Mouse (Mus musculus): ENCODE measurements around the gene Eftud2. TPM values are rescaled to one million over a fixed set of nuclear protein-coding genes. Genes with fewer than 3 reads are reported as not detected.

The Eftud2 gene
- polyA plus RNA-seq, 1 experiment from 2014 or later: 279 TPM

DNA sequence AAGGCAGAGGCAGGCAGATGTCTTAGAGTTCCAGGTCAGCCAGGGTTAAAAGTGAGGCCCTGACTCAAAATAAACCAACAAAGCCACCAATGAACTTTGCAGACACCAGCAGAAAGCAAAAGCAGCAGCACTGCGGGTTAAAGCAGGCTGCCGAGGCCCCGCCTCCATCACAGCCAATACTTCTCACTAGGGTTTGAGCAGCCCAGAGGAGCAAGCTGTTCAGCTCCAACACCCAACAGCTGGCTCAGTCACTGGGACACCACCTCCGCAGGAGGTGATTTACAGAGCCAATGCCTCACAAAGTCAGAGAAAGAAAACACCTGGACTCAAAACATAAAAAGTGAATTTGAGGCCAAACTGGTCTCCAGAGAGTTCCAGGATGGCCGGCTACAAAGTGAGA, 77.3 kb downstream of the Eftud2 start:
- Histone ChIP-seq H3K9ac (no peak overlapping the region), H3K27ac (no peak overlapping the region), H3K27me3 (no peaks in the 10 kb centered on the region), H3K4me2 (no peak overlapping the region), H3K36me3 (replicated peaks) (peaks cover 65% of the 10 kb centered on the region), H3K4me3 (replicated peaks) (no peak overlapping the region), H3K9me3 (no peaks in the 10 kb centered on the region), H3K4me1 (no peaks in the 10 kb centered on the region)
- no peak for ATAC-seq (ENCODE audit: low FRiP score)
- 86% methylated on average over 5 of the region's 5 CpGs for WGBS

- no peaks in the 10 kb centered on the region for H3K4me1 ChIP-seq
- H3K27ac ChIP-seq: no peak overlapping the region
- no peak overlapping the region for H3K9ac ChIP-seq
- H3K27me3 ChIP-seq: no peaks in the 10 kb centered on the region
- WGBS: 54% methylated on average over 8 of the region's 8 CpGs
- no peak for ATAC-seq (ENCODE audit: low FRiP score)
- no peaks in the 10 kb centered on the region for H3K9me3 ChIP-seq
- peaks cover 30% of the 10 kb centered on the region for H3K36me3 ChIP-seq (replicated peaks)
- no peak overlapping the region for H3K4me2 ChIP-seq
- H3K4me3 ChIP-seq (replicated peaks): no peak overlapping the region
These were observed 86.6 kb downstream of the Eftud2 start for GRCm38 (mm10) chr11:102794157-102794556.

GRCm38 (mm10) chr11:102791682-102792445, 88.9 kb downstream of the Eftud2 start:
- Histone ChIP-seq H3K9ac (no peak overlapping the region), H3K4me2 (no peak overlapping the region), H3K4me3 (replicated peaks) (no peak overlapping the region), H3K4me1 (no peaks in the 10 kb centered on the region), H3K9me3 (no peaks in the 10 kb centered on the region), H3K27me3 (no peaks in the 10 kb centered on the region), H3K27ac (no peak overlapping the region), H3K36me3 (replicated peaks) (peaks cover 13% of the 10 kb centered on the region)
- ATAC-seq (ENCODE audit: low FRiP score): no peak
- 72% methylated on average over 14 of the region's 14 CpGs for WGBS

Other genes with a start within 250 kb of the Eftud2 start
- gene Meioc, start 217.3 kb downstream of the Eftud2 start, polyA plus RNA-seq (2016; fragmentation: Nextera tagmentation; extraction: Ambion mirVana): 0.19 and 0.21 TPM in 2 replicates
- 55.1 and 57.7 TPM in 2 replicates for gene Ccdc43, start 183.2 kb downstream of the Eftud2 start, polyA plus RNA-seq (2016; fragmentation: Nextera tagmentation; extraction: Ambion mirVana)
- gene Adam11, start 119.5 kb downstream of the Eftud2 start, polyA plus RNA-seq (2016; fragmentation: Nextera tagmentation; extraction: Ambion mirVana): 22.7 and 23.0 TPM in 2 replicates
- gene Gjc1, start 61.3 kb downstream of the Eftud2 start, polyA plus RNA-seq (2016; fragmentation: Nextera tagmentation; extraction: Ambion mirVana): 90.5 and 103 TPM in 2 replicates
- not detected in 2 replicates for gene Higd1b, start 45.1 kb downstream of the Eftud2 start, polyA plus RNA-seq (2016; fragmentation: Nextera tagmentation; extraction: Ambion mirVana)
- gene Ccdc103, start 219 bp upstream of the Eftud2 start, polyA plus RNA-seq (2016; fragmentation: Nextera tagmentation; extraction: Ambion mirVana): 1.7 and 2.4 TPM in 2 replicates
- not detected in 2 replicates for gene Fam187a, start 4.2 kb upstream of the Eftud2 start, polyA plus RNA-seq (2016; fragmentation: Nextera tagmentation; extraction: Ambion mirVana)
- 0.09 TPM in 1 of 2 replicates, not detected in the other for gene Gfap, start 19.9 kb upstream of the Eftud2 start, polyA plus RNA-seq (2016; fragmentation: Nextera tagmentation; extraction: Ambion mirVana)
- 10.8 and 13.0 TPM in 2 replicates for gene Kif18b, start 44.1 kb upstream of the Eftud2 start, polyA plus RNA-seq (2016; fragmentation: Nextera tagmentation; extraction: Ambion mirVana)
- 3.7 and 4.0 TPM in 2 replicates for gene C1ql1, start 65.7 kb upstream of the Eftud2 start, polyA plus RNA-seq (2016; fragmentation: Nextera tagmentation; extraction: Ambion mirVana)
- 49.0 and 56.2 TPM in 2 replicates for gene Nmt1, start 147.2 kb upstream of the Eftud2 start, polyA plus RNA-seq (2016; fragmentation: Nextera tagmentation; extraction: Ambion mirVana)
- 190 and 210 TPM in 2 replicates for gene Dcakd, start 147.3 kb upstream of the Eftud2 start, polyA plus RNA-seq (2016; fragmentation: Nextera tagmentation; extraction: Ambion mirVana)
- gene Plcd3, start 220.7 kb upstream of the Eftud2 start, polyA plus RNA-seq (2016; fragmentation: Nextera tagmentation; extraction: Ambion mirVana): 1.4 and 1.5 TPM in 2 replicates
- 5.7 and 7.1 TPM in 2 replicates for gene Acbd4, start 220.7 kb upstream of the Eftud2 start, polyA plus RNA-seq (2016; fragmentation: Nextera tagmentation; extraction: Ambion mirVana)
- 3.4 TPM in 2 replicates for gene Hexim1, start 235.2 kb upstream of the Eftud2 start, polyA plus RNA-seq (2016; fragmentation: Nextera tagmentation; extraction: Ambion mirVana)